Mouse (Mus musculus): ENCODE measurements at regions not wholly inside any gene's neighbourhood (a gene's known extent, or its start where the extent isn't known, plus 50 kb on each side); places are given as distances from the start of the nearest gene placed in this dataset.

GRCm38 (mm10) chr19:23075790-23076189 is 65.2 kb upstream of the Klf9 start:
- Histone ChIP-seq H3K27me3 (replicated peaks; ENCODE audit: control insufficient read depth, insufficient read depth, low read length) (no peaks in the 10 kb centered on the region), H3K9me3 (replicated peaks; ENCODE audit: control insufficient read depth, low read length) (no peaks in the 10 kb centered on the region), H3K4me1 (ENCODE audit: control insufficient read depth, insufficient read depth, low read length) (no peaks in the 10 kb centered on the region), H3K9ac (ENCODE audit: low read length) (no peak overlapping the region), H3K27ac (ENCODE audit: low read depth, low read length) (no peak overlapping the region), H3K4me3 (ENCODE audit: low read depth, low read length) (no peak overlapping the region), H3K4me2 (ENCODE audit: low read length) (no peak overlapping the region), H3K36me3 (ENCODE audit: control insufficient read depth, insufficient read depth, low read length) (no peaks in the 10 kb centered on the region)
- 35% methylated on average over 5 of the region's 5 CpGs for WGBS
- DNase-seq (ENCODE audit: low spot score) (peak; percentile 12), ATAC-seq (no peak)

- Histone ChIP-seq H3K4me3 (ENCODE audit: low read depth, low read length) (no peak overlapping the region), H3K27ac (ENCODE audit: low read depth, low read length) (no peak overlapping the region), H3K4me1 (ENCODE audit: control insufficient read depth, insufficient read depth, low read length) (no peaks in the 10 kb centered on the region), H3K4me2 (ENCODE audit: low read length) (no peak overlapping the region), H3K27me3 (replicated peaks; ENCODE audit: control insufficient read depth, insufficient read depth, low read length) (no peaks in the 10 kb centered on the region), H3K9me3 (replicated peaks; ENCODE audit: control insufficient read depth, low read length) (no peaks in the 10 kb centered on the region), H3K36me3 (ENCODE audit: control insufficient read depth, insufficient read depth, low read length) (no peaks in the 10 kb centered on the region), H3K9ac (ENCODE audit: low read length) (no peak overlapping the region)
- ATAC-seq (no peak), DNase-seq (ENCODE audit: low spot score) (no peak)
- WGBS, result 81% methylated on average over 7 of the region's 7 CpGs
Observed at GRCm38 (mm10) chr19:23085173-23085660, 55.8 kb upstream of the Klf9 start.

- 85% methylated on average over 3 of the region's 3 CpGs for WGBS
- Histone ChIP-seq H3K4me3 (ENCODE audit: low read depth, low read length) (no peak overlapping the region), H3K9ac (ENCODE audit: low read length) (no peak overlapping the region), H3K27me3 (replicated peaks; ENCODE audit: control insufficient read depth, insufficient read depth, low read length) (no peaks in the 10 kb centered on the region), H3K27ac (ENCODE audit: low read depth, low read length) (no peak overlapping the region), H3K4me1 (ENCODE audit: control insufficient read depth, insufficient read depth, low read length) (no peaks in the 10 kb centered on the region), H3K36me3 (ENCODE audit: control insufficient read depth, insufficient read depth, low read length) (no peaks in the 10 kb centered on the region), H3K9me3 (replicated peaks; ENCODE audit: control insufficient read depth, low read length) (no peaks in the 10 kb centered on the region), H3K4me2 (ENCODE audit: low read length) (no peak overlapping the region)
- no peak for DNase-seq (ENCODE audit: low spot score)
- ATAC-seq, result no peak
Observed at GRCm38 (mm10) chr19:23087575-23087974, 53.5 kb upstream of the Klf9 start.

DNA sequence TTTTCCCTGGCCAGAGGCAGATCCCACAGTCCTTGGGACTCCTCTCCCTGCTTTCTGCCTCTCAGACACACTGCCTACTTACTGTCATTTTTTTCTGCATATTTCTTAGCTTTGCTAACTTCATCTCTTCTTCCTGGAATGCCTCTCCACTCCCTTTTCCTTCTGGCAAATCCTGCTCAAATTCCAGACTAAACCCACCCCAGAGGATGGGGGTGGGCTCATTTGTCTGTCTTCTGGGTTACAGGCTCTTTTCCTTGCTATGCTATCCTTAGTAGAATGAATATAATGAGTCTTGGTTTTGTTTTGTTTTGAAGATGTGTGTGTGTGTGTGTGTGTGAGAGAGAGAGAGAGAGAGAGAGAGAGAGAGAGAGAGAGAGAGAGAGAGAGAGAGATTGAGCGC is 51.9 kb upstream of the Klf9 start:
- ATAC-seq (no peak), DNase-seq (ENCODE audit: low spot score) (no peak)
- Histone ChIP-seq H3K4me2 (ENCODE audit: low read length) (no peak overlapping the region), H3K4me3 (ENCODE audit: low read depth, low read length) (no peak overlapping the region), H3K4me1 (ENCODE audit: control insufficient read depth, insufficient read depth, low read length) (no peaks in the 10 kb centered on the region), H3K9me3 (replicated peaks; ENCODE audit: control insufficient read depth, low read length) (no peaks in the 10 kb centered on the region), H3K9ac (ENCODE audit: low read length) (no peak overlapping the region), H3K27me3 (replicated peaks; ENCODE audit: control insufficient read depth, insufficient read depth, low read length) (no peaks in the 10 kb centered on the region), H3K36me3 (ENCODE audit: control insufficient read depth, insufficient read depth, low read length) (no peaks in the 10 kb centered on the region), H3K27ac (ENCODE audit: low read depth, low read length) (no peak overlapping the region)
- 100% methylated on average over 1 of the region's 1 CpGs for WGBS

- H3K9me3 ChIP-seq (replicated peaks; ENCODE audit: control insufficient read depth, low read length), result no peaks in the 10 kb centered on the region
- no peaks in the 10 kb centered on the region for H3K4me1 ChIP-seq (ENCODE audit: control insufficient read depth, insufficient read depth, low read length)
- H3K4me2 ChIP-seq (ENCODE audit: low read length), result no peak overlapping the region
- ATAC-seq, result no peak
- no peak overlapping the region for H3K4me3 ChIP-seq (ENCODE audit: low read depth, low read length)
- no peak for DNase-seq (ENCODE audit: low spot score)
- WGBS, result 88% methylated on average over 8 of the region's 8 CpGs
- no peaks in the 10 kb centered on the region for H3K27me3 ChIP-seq (replicated peaks; ENCODE audit: control insufficient read depth, insufficient read depth, low read length)
- no peaks in the 10 kb centered on the region for H3K36me3 ChIP-seq (ENCODE audit: control insufficient read depth, insufficient read depth, low read length)
- H3K9ac ChIP-seq (ENCODE audit: low read length), result no peak overlapping the region
- H3K27ac ChIP-seq (ENCODE audit: low read depth, low read length), result no peak overlapping the region
Observed at GRCm38 (mm10) chr19:23089761-23090514, 51.1 kb upstream of the Klf9 start.

Data from forebrain, embryonic 14.5 days (tissue).